12 mouse cellular contexts compared by ENCODE assay signal in genomic region chr10:77604111-77604510, GRCm38 (mm10). TPM values are rescaled to one million over a fixed set of nuclear protein-coding genes. Genes with fewer than 3 reads are reported as not detected.
A peak's percentile ranks its signal among the peaks of the same experiment; 100 is the strongest.
DNase-seq lines count a peak whose midpoint lies in the region; ATAC-seq and TF ChIP-seq lines count a peak whose summit lies in the region.
"Had no signal": no experiment of that assay in that cellular context is flagged by ENCODE, and none has a peak within 500 bp of the region (broad histone marks: within the 10 kb centered on the region; RNA-seq: fewer than 3 reads in every experiment).

No protein-coding gene starts in this region.

- no peaks in the 10 kb centered on the region for H3K27me3 ChIP-seq in thymus, adult 2 months (ENCODE audit: control insufficient read depth, insufficient read depth, low read length)
- H3K27me3 ChIP-seq: limb, embryonic 13.5 days; megakaryocyte, embryonic 14.5 days had no signal

- peaks cover 17% of the 10 kb centered on the region for H3K4me1 ChIP-seq in thymus, adult 2 months (replicated peaks; ENCODE audit: control insufficient read depth, insufficient read depth, low read length)

- no peak for ATAC-seq in CD4-positive, CD25-positive, alpha-beta regulatory T cell, adult 4 months

- no peak overlapping the region for H3K27ac ChIP-seq in left cerebral cortex, adult 2 months
- H3K27ac ChIP-seq in thymus, adult 2 months (ENCODE audit: control insufficient read depth, insufficient read depth, low read length) = no peak overlapping the region

- 96% methylated on average over 6 of the region's 6 CpGs for WGBS in thymus, adult 2 months

- H3K4me3 ChIP-seq in left cerebral cortex, adult 2 months = no peak overlapping the region
- no peak overlapping the region for H3K4me3 ChIP-seq in thymus, adult 2 months (ENCODE audit: control insufficient read depth, insufficient read depth, low read length)
- H3K4me3 ChIP-seq: limb, embryonic 13.5 days; megakaryocyte, embryonic 14.5 days had no signal

- TF ChIP-seq POLR2A in thymus, adult 2 months (IDR thresholded peaks at IDR 0.05; ENCODE audit: control insufficient read depth, extremely low read depth, insufficient read depth, low read length, poor library complexity) = no peak

- DNase-seq in CD4-positive, CD25-positive, alpha-beta regulatory T cell, adult 2 months (ENCODE audit: low read depth, low spot score) = peak; percentile 50
- no peak for DNase-seq in left cerebral cortex, adult 2 months (ENCODE audit: extremely low spot score in 1 of 2, low spot score in 2 of 2)
- no peak for DNase-seq in left cerebral cortex, postnatal 36 days (ENCODE audit: low spot score in 2 of 2)
- peak; percentile 20 for DNase-seq in thymus, adult 2 months
- DNase-seq in thymus, postnatal 10 days (ENCODE audit: low spot score in 2 of 2) = no peak
- peak; percentile 52 for DNase-seq in naive thymus-derived CD4-positive, alpha-beta T cell, adult 2 months (ENCODE audit: low read depth)
- DNase-seq in adrenal gland, postnatal 36 days = no peak
- DNase-seq: gastrocnemius, postnatal 25 days; right cerebral cortex, postnatal 4 days had no signal

- intact Hi-C loops in left cerebral cortex, adult 2 months (cut with DNase I) = no loop called here
- intact Hi-C loops in left cerebral cortex, postnatal 36 days (cut with DNase I) = no loop called here

- TF ChIP-seq CTCF in left cerebral cortex, adult 2 months (IDR thresholded peaks at IDR 0.05) = peak; percentile 49
- TF ChIP-seq CTCF in thymus, adult 2 months (IDR thresholded peaks at IDR 0.05; ENCODE audit: borderline replicate concordance, control insufficient read depth, extremely low read depth, insufficient read depth, low read length, poor library complexity) = no peak

- no peaks in the 10 kb centered on the region for H3K36me3 ChIP-seq in thymus, adult 2 months (ENCODE audit: control insufficient read depth, insufficient read depth, low read length)

RNA-seq across cellular contexts. Expression of gene Sumo3, which starts 1.8 kb away (rescaled TPM):
- 100 to 1,000 TPM in 1 of 2 experiments, 10 to 100 TPM in 1; 96.6 to 109 TPM for polyA plus RNA-seq in CD4-positive, CD25-positive, alpha-beta regulatory T cell, adult 4 months (2017; shearing (Covaris generic))
- 100 to 1,000 TPM; 142 to 156 TPM for total RNA-seq in left cerebral cortex, adult 2 months (2021)
- 100 to 1,000 TPM; 140 to 168 TPM for total RNA-seq in left cerebral cortex, postnatal 36 days (2021)
- polyA plus RNA-seq in thymus, adult 2 months (2012; rRNA removed) = 236 and 248 TPM in 2 replicates
- 100 to 1,000 TPM in 1 of 2 experiments, 10 to 100 TPM in 1; 89.0 to 106 TPM for total RNA-seq in adrenal gland, postnatal 36 days (2021)

RNA-seq across cellular contexts. Expression of gene Gm49325, which starts 1.9 kb away (rescaled TPM):
- 1 to 10 TPM in 1 of 2 experiments, not detected in 1; 3.0 TPM for polyA plus RNA-seq in CD4-positive, CD25-positive, alpha-beta regulatory T cell, adult 4 months (2017; shearing (Covaris generic))
- 1 to 10 TPM; 2.0 to 5.3 TPM for total RNA-seq in left cerebral cortex, adult 2 months (2021)
- 10 to 100 TPM in 1 of 2 experiments, 1 to 10 TPM in 1; 9.8 to 18.2 TPM for total RNA-seq in left cerebral cortex, postnatal 36 days (2021)
- polyA plus RNA-seq in thymus, adult 2 months (2012; rRNA removed) = not detected in 2 replicates
- 10 to 100 TPM; 24.1 to 27.6 TPM for total RNA-seq in adrenal gland, postnatal 36 days (2021)

RNA-seq across cellular contexts. Expression of gene Ube2g2, which starts 18.0 kb away (rescaled TPM):
- 10 to 100 TPM; 42.0 to 65.6 TPM for polyA plus RNA-seq in CD4-positive, CD25-positive, alpha-beta regulatory T cell, adult 4 months (2017; shearing (Covaris generic))
- total RNA-seq in left cerebral cortex, adult 2 months (2021) = 10 to 100 TPM; 47.4 to 48.0 TPM
- 10 to 100 TPM; 46.2 to 46.4 TPM for total RNA-seq in left cerebral cortex, postnatal 36 days (2021)
- 52.0 and 52.6 TPM in 2 replicates for polyA plus RNA-seq in thymus, adult 2 months (2012; rRNA removed)
- total RNA-seq in adrenal gland, postnatal 36 days (2021) = 10 to 100 TPM; 57.3 to 67.6 TPM

RNA-seq across cellular contexts. Expression of gene Pttg1ip, which starts 22.6 kb away (rescaled TPM):
- polyA plus RNA-seq in CD4-positive, CD25-positive, alpha-beta regulatory T cell, adult 4 months (2017; shearing (Covaris generic)) = 100 to 1,000 TPM; 107 to 179 TPM
- 10 to 100 TPM; 71.6 to 77.6 TPM for total RNA-seq in left cerebral cortex, adult 2 months (2021)
- total RNA-seq in left cerebral cortex, postnatal 36 days (2021) = 10 to 100 TPM; 71.2 to 88.3 TPM
- polyA plus RNA-seq in thymus, adult 2 months (2012; rRNA removed) = 103 and 129 TPM in 2 replicates
- total RNA-seq in adrenal gland, postnatal 36 days (2021) = 100 to 1,000 TPM; 197 to 219 TPM

Comparison
In these comparisons a context has a peak if more than half of its experiments do, and no peak if none do; other contexts are left out.
1. DNase-seq: peak in CD4-positive, CD25-positive, alpha-beta regulatory T cell, adult 2 months (single experiment), thymus, adult 2 months (single experiment) and naive thymus-derived CD4-positive, alpha-beta T cell, adult 2 months (single experiment); none in left cerebral cortex, adult 2 months (0 of 2), left cerebral cortex, postnatal 36 days (0 of 2), thymus, postnatal 10 days (0 of 2) and adrenal gland, postnatal 36 days (0 of 2).